Mouse (Mus musculus) midbrain, embryonic 16.5 days (tissue): ENCODE measurements around the gene Adgrf2. TPM values are rescaled to one million over a fixed set of nuclear protein-coding genes. Genes with fewer than 3 reads are reported as not detected.

Experiments
- ATAC-seq: fragments of 200-750 bp; cut with Nextera tagmentation; 2 replicates; pipeline ENCODE4 v1.8.0; 2017; ENCODE audit warnings: moderate TSS enrichment
- H3K27ac ChIP-seq: fragments of 300-500 bp; sonication (generic); 2 replicates; pipeline ENCODE4 v1.5.1; 2014; ENCODE audit warnings: mild to moderate bottlenecking, low read length, mixed read lengths
- H3K27me3 ChIP-seq: fragments of 300-500 bp; sonication (generic); 2 replicates; pipeline ENCODE4 v1.6.1; 2014; ENCODE audit warnings: low read depth, low read length, mixed read lengths; ENCODE audit not compliant: control insufficient read depth, insufficient read depth
- H3K36me3 ChIP-seq: fragments of 300-500 bp; sonication (generic); 2 replicates; pipeline ENCODE4 v1.6.1; 2014; ENCODE audit warnings: mild to moderate bottlenecking, low read length, moderate library complexity, mixed read lengths; ENCODE audit not compliant: control insufficient read depth, insufficient read depth
- H3K4me1 ChIP-seq: fragments of 300-500 bp; sonication (generic); 2 replicates; pipeline ENCODE4 v1.6.1; 2014; ENCODE audit warnings: mild to moderate bottlenecking, low read length, mixed read lengths; ENCODE audit not compliant: control insufficient read depth, insufficient read depth
- H3K4me2 ChIP-seq: fragments of 300-500 bp; sonication (generic); 2 replicates; pipeline ENCODE4 v1.6.1; 2014; ENCODE audit warnings: mild to moderate bottlenecking, low read length, mixed read lengths
- H3K4me3 ChIP-seq: fragments of 300-500 bp; sonication (generic); 2 replicates; pipeline ENCODE4 v1.5.1; 2014; ENCODE audit warnings: low read depth, mild to moderate bottlenecking, low read length, moderate library complexity, mixed read lengths
- H3K9ac ChIP-seq: fragments of 300-500 bp; sonication (generic); 2 replicates; pipeline ENCODE4 v1.6.1; 2014; ENCODE audit warnings: low read depth, low read length, mixed read lengths
- H3K9me3 ChIP-seq: fragments of 300-500 bp; sonication (generic); replicated peaks from 2 replicates; pipeline ENCODE4 v1.6.1; 2014; ENCODE audit warnings: mild to moderate bottlenecking, low read length, mixed read lengths; ENCODE audit not compliant: control insufficient read depth, poor library complexity, severe bottlenecking
- WGBS: fragments of 180-500 bp; shearing (Covaris S2); extraction: QIAGEN DNeasy Blood & Tissue Kit; methylation state at CpG from one replicate; pipeline ENCODE4 v1.1.7; 2014; 5-methylcytosine and 5-hydroxymethylcytosine counted together
- polyA plus RNA-seq: library from polyadenylated mRNA; unstranded; fragments of >200 nt; fragmentation: Nextera tagmentation; extraction: Ambion mirVana; gene quantifications from 2 replicates; pipeline ENCODE4 v1.2.1, GENCODE M21; 2015

The Adgrf2 gene
- polyA plus RNA-seq, 1 experiment from 2014 or later: 0.19 TPM

DNA sequence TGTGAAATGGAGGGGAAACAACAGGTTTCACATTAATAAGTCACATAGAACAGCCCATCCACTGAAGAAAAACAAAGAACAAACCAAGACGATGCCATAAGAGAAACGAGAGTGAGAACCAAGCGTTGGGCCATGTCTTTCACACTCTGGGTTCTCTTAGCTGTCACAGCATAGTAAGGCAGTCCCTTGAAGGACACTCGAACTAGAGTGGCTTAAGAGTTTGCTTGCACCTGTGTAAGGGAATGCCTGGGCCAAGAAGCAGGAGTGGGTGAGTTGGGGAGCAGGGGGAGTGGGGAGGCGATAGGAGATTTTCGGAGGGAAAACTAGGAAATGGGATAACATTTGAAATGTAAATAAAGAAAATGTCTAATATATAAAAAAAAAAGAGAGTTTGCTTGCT is 3.2 kb downstream of the Adgrf2 start:
- Histone ChIP-seq H3K4me3 (no peak overlapping the region), H3K4me2 (no peak overlapping the region), H3K9ac (no peak overlapping the region), H3K36me3 (no peaks in the 10 kb centered on the region), H3K27ac (no peak overlapping the region), H3K27me3 (no peaks in the 10 kb centered on the region), H3K4me1 (no peaks in the 10 kb centered on the region), H3K9me3 (no peaks in the 10 kb centered on the region)
- 91% methylated on average over 6 of the region's 6 CpGs for WGBS
- ATAC-seq: no peak

DNA sequence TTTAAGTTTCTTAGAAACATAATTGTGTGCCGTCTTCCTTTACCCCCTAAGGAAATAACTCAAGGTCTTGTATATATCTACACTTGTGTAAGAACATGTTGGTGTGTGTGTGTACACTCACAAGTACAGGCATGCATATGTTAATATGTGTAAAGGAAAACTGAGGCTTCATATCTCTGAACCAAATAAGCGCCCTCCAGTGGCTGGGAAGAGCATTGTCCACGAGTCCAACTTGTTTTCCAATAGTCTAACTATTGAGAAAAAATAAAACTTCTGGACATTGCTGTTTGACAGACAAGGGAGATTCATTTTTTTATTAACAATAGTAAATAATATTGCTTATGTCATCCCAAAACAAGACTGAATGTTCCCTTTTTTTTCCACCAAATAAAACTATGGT is 24.8 kb downstream of the Adgrf2 start:
- no peak overlapping the region for H3K9ac ChIP-seq
- 59% methylated on average over 3 of the region's 3 CpGs for WGBS
- H3K9me3 ChIP-seq: no peaks in the 10 kb centered on the region
- no peak for ATAC-seq
- no peak overlapping the region for H3K4me2 ChIP-seq
- H3K27ac ChIP-seq: no peak overlapping the region
- no peaks in the 10 kb centered on the region for H3K27me3 ChIP-seq
- no peak overlapping the region for H3K4me3 ChIP-seq
- H3K4me1 ChIP-seq: no peaks in the 10 kb centered on the region
- H3K36me3 ChIP-seq: no peaks in the 10 kb centered on the region

DNA sequence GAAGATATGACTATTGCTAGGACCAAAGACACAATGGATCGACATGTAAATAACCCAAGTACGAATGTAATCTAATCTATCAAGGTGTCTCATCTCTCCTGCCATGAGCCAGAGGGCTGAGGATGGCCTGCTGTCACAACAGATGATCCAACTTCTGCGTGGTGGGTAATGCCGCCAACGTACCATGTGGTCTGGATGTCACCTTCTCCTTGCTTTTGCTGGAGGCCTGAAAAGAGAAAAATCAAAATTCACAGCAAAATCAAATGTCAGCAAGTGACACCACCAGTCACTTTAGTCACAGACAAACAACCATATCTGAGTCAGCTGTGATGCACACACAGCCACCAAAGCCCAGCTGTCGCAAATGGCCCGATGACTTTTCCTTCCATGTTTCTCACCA is 27.0 kb downstream of the Adgrf2 start:
- Histone ChIP-seq H3K4me2 (no peak overlapping the region), H3K4me1 (no peaks in the 10 kb centered on the region), H3K4me3 (no peak overlapping the region), H3K9ac (no peak overlapping the region), H3K9me3 (no peaks in the 10 kb centered on the region), H3K36me3 (no peaks in the 10 kb centered on the region), H3K27ac (no peak overlapping the region), H3K27me3 (no peaks in the 10 kb centered on the region)
- 95% methylated on average over 7 of the region's 7 CpGs for WGBS
- ATAC-seq: no peak

DNA sequence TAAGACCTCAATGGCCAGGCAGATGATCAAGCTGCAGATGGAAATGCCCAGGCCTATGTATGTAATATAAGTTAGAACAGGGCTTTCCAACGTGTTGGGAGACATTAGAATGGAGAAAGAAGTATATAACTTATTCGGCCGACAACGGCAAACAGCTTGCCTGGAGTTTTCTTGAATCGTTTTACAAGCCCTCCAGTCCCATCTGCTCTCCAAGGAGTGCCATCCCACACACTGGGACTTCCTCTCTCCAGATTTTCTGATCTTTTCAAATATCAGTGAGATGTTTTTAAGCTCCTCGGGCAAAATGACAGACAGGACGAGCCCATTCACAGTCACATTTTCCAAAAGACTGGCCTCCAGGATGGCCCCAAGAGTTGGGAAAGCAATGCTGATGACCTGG is 31.3 kb downstream of the Adgrf2 start:
- Histone ChIP-seq H3K4me2 (no peak overlapping the region), H3K9ac (no peak overlapping the region), H3K9me3 (no peaks in the 10 kb centered on the region), H3K27ac (no peak overlapping the region), H3K27me3 (no peaks in the 10 kb centered on the region), H3K4me1 (no peaks in the 10 kb centered on the region), H3K4me3 (no peak overlapping the region), H3K36me3 (no peaks in the 10 kb centered on the region)
- 91% methylated on average over 7 of the region's 7 CpGs for WGBS
- no peak for ATAC-seq

DNA sequence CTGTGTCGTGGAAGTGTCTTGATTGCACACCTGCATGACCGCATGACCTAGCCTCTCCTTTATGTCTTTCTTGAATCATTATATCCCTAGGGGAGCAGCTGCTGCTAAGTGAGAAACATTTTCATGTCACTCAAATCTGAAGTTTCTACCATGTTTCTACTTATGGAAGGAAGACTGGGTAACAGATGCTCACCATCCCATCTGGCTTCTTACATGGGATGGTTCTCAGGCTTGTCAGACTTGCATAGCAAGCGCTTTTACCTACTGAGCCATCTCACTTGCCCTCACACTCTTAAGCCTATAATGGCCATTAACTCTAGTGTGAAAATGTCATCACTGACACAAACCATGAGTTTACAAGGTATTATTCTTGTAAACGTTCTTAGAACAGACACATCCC is 36.4 kb downstream of the Adgrf2 start:
- Histone ChIP-seq H3K36me3 (no peaks in the 10 kb centered on the region), H3K4me2 (no peak overlapping the region), H3K27me3 (no peaks in the 10 kb centered on the region), H3K27ac (no peak overlapping the region), H3K4me3 (no peak overlapping the region), H3K9me3 (no peaks in the 10 kb centered on the region), H3K9ac (no peak overlapping the region), H3K4me1 (no peaks in the 10 kb centered on the region)
- WGBS: 80% methylated on average over 4 of the region's 4 CpGs
- no peak for ATAC-seq

DNA sequence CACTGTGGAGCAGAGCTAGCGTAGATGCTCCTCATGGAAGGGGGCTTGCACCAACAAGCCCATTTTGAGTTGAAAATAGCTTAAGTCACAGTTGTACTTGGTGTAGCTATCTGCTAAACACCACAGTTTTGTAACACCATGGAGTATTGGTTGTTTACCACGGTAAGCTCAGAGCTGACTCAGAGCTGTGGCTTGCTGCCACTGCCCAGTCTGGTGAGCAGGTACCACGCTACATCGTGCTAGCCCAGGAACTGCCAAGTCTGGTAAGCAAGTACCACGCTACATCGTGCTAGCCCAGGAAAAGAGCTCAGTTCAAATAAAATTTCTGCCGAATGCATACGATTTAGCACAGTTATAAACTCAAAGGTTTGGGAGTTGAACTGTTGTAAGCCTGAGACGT is 39.8 kb downstream of the Adgrf2 start:
- no peaks in the 10 kb centered on the region for H3K9me3 ChIP-seq
- no peak overlapping the region for H3K4me3 ChIP-seq
- 93% methylated on average over 9 of the region's 9 CpGs for WGBS
- H3K27me3 ChIP-seq: no peaks in the 10 kb centered on the region
- H3K4me2 ChIP-seq: no peak overlapping the region
- H3K9ac ChIP-seq: no peak overlapping the region
- ATAC-seq: no peak
- no peaks in the 10 kb centered on the region for H3K4me1 ChIP-seq
- no peaks in the 10 kb centered on the region for H3K36me3 ChIP-seq
- H3K27ac ChIP-seq: no peak overlapping the region

DNA sequence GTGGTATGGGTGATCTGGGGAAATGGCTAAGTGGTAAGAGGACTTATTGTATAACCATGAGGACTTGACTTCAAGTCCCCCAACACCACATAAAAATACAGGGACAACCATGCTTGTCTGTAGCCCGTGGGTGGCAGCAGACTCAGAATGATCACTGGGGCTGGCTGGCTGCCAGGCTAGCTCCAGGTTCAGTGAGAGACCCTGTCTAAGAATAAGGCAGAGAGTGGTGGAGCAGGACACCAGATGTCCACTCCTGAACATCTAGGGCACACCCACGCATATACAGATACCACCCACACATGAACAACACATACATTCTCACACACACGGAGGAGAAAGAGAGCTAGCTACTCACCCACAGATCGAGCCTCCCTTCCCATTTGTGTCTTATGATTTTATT is 47.2 kb downstream of the Adgrf2 start:
- no peak for ATAC-seq
- Histone ChIP-seq H3K9ac (no peak overlapping the region), H3K4me3 (no peak overlapping the region), H3K9me3 (no peaks in the 10 kb centered on the region), H3K4me2 (no peak overlapping the region), H3K27ac (no peak overlapping the region), H3K27me3 (no peaks in the 10 kb centered on the region), H3K36me3 (no peaks in the 10 kb centered on the region), H3K4me1 (no peaks in the 10 kb centered on the region)
- 92% methylated on average over 4 of the region's 4 CpGs for WGBS

DNA sequence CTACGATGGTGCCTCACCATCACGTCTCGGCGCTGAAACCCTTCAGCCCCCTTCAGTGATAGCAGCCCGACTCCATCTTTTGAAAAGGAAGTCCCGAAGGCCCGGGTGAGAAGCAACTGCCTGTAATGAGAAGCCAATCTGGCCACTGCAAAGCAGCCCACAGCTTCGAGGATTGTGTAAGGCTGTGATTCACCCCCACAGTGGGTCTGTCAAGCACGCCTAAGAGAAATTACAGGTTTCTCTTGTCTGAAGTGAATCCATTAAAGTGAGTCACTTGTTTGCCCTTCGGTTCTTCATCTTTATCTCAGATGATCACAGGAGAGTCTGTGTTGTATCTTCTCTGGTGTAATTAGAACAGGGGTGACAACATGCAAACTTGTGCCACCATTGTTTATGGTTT is 49.8 kb downstream of the Adgrf2 start, which contains the start of gene Adgrf4:
Gene Adgrf4, minus strand, starts transcription at position 149 of the 400 bp plus-strand sequence.
- 87% methylated on average over 10 of the region's 10 CpGs for WGBS
- H3K27ac ChIP-seq: no peak within 1 kb of the TSS
- H3K9ac ChIP-seq: no peak within 1 kb of the TSS
- H3K36me3 ChIP-seq: no peaks in the 10 kb centered on the region
- no peaks in the 10 kb centered on the region for H3K9me3 ChIP-seq
- no peaks in the 10 kb centered on the region for H3K4me1 ChIP-seq
- H3K27me3 ChIP-seq: no peaks in the 10 kb centered on the region
- H3K4me2 ChIP-seq: no peak within 1 kb of the TSS
- no peak within 1 kb of the TSS for H3K4me3 ChIP-seq
- no peak for ATAC-seq

DNA sequence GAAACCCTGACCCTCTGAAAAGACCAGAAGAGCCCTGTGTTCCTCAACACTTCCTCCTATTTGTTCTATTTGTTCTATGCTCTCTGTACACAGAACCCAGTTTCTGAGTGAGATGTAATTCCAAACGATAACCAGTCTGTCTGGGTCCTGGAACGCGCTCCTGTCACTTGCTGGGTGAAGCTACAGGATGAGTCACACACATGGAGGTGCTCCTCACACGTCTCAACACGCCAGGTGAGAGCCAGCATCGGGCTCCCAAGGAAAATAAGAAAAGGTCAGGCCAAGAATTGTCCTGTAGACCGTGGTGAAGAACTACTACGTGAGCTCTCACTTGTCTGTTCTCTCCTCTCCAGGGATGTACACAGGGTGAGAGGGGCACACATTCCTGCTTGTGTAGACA is 51.4 kb downstream of the Adgrf2 start:
- H3K4me3 ChIP-seq: no peak overlapping the region
- no peak for ATAC-seq
- no peak overlapping the region for H3K4me2 ChIP-seq
- no peaks in the 10 kb centered on the region for H3K4me1 ChIP-seq
- no peak overlapping the region for H3K9ac ChIP-seq
- H3K9me3 ChIP-seq: no peaks in the 10 kb centered on the region
- no peaks in the 10 kb centered on the region for H3K27me3 ChIP-seq
- no peaks in the 10 kb centered on the region for H3K36me3 ChIP-seq
- 88% methylated on average over 8 of the region's 8 CpGs for WGBS
- no peak overlapping the region for H3K27ac ChIP-seq
